Mouse (Mus musculus): ENCODE results near the gene Wnt4. TPM values are rescaled to one million over a fixed set of nuclear protein-coding genes. Genes with fewer than 3 reads are reported as not detected.

Gene Wnt4
- polyA plus RNA-seq, 1 experiment, result not detected

DNA sequence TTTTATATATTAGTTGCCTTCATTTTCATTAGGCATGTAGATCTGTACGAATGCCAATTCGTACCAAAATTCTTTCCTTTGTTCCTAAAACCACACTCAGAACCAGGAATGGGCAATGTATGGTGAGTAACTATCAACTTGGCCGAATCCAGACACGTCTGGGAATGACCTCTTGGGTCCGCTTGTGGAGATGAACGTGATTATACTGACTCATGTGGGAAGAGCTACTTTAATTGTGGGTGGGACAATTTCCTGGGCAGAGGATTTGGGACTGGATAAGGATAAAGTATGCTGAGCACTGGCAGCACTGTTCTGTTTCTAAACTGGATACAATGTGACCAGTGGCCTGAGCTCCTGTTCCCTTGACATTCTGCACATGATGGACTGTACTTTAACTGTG lies 47.6 kb downstream of the Wnt4 start:
- Histone ChIP-seq H3K4me1 (ENCODE audit: control insufficient read depth, insufficient read depth, low read length) (no peaks in the 10 kb centered on the region), H3K4me3 (ENCODE audit: insufficient read depth, low read length) (no peak overlapping the region), H3K27ac (ENCODE audit: insufficient read depth, low read depth, low read length) (no peak overlapping the region)
- TF ChIP-seq POLR2A (IDR thresholded peaks at IDR 0.05; ENCODE audit: borderline replicate concordance, low read depth, low read length) (no peak), CTCF (IDR thresholded peaks at IDR 0.05; ENCODE audit: low read depth, low read length) (no peak)

DNA sequence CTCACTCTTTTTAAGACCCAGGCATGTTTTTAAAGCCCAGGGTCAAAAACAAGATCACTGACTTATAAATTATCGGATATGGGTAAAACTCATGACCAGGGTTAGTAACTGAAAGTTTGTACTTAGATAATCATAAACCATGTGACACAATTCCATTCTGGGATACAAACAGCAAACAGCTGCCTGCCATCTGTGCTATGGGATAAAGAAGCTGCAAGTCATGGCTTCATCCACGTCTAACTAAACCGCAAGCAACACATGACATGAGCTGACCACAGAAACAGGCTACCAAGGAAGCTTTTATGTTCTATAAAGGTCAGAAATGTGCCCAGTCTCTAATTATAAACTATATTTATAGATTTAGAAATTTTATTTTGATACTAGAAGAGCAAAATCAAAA lies 49.2 kb downstream of the Wnt4 start:
- TF ChIP-seq CTCF (IDR thresholded peaks at IDR 0.05; ENCODE audit: low read depth, low read length), result no peak
- no peak for TF ChIP-seq POLR2A (IDR thresholded peaks at IDR 0.05; ENCODE audit: borderline replicate concordance, low read depth, low read length)
- Histone ChIP-seq H3K27ac (ENCODE audit: insufficient read depth, low read depth, low read length) (no peak overlapping the region), H3K4me3 (ENCODE audit: insufficient read depth, low read length) (no peak overlapping the region), H3K4me1 (ENCODE audit: control insufficient read depth, insufficient read depth, low read length) (no peaks in the 10 kb centered on the region; the same call in 1 of the 2 replicates)

DNA sequence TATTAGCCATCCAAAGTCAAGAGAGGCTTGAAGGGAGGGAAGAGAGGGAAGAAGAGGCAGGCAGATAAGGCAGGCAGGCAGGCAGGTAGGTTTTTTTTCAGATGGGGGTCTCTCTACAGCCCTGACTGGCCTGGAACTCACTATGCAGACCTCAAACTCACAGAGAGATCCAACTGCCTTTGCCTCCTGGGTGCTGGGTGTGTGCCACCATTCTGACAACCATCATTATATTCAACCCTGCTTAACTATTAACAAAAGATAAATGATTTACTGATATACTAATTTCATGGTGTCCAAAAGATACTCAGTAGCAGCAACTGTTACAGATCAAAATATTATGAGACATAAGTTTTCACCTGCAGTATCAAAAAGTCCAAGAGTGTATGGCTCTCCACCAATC lies 54.8 kb downstream of the Wnt4 start:
- H3K4me3 ChIP-seq (ENCODE audit: insufficient read depth, low read length), result no peak overlapping the region
- TF ChIP-seq CTCF (IDR thresholded peaks at IDR 0.05; ENCODE audit: low read depth, low read length), result no peak
- TF ChIP-seq POLR2A (IDR thresholded peaks at IDR 0.05; ENCODE audit: borderline replicate concordance, low read depth, low read length), result no peak
- no peak overlapping the region for H3K27ac ChIP-seq (ENCODE audit: insufficient read depth, low read depth, low read length)
- H3K4me1 ChIP-seq (ENCODE audit: control insufficient read depth, insufficient read depth, low read length), result peaks cover 13% of the 10 kb centered on the region

DNA sequence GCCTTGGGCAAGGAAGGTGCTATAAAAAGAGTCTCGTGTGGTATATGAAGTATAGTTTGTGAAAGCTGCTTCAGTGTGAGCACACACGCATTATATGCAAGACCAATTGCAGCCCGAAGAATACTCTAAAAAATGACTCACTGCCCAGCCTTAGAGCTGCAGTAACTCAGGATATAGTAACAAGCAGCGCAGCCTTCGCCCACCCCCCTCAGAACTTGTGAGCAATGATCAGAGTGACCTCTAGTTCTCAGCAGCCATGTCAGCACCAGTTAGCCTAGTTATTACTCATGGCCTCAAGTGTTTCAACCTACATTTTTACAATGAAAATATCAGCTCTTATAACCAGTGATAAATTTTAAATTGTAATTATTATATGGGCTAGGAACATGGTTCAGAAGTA lies 59.2 kb downstream of the Wnt4 start:
- no peak for TF ChIP-seq CTCF (IDR thresholded peaks at IDR 0.05; ENCODE audit: low read depth, low read length)
- TF ChIP-seq POLR2A (IDR thresholded peaks at IDR 0.05; ENCODE audit: borderline replicate concordance, low read depth, low read length), result no peak
- Histone ChIP-seq H3K4me3 (ENCODE audit: insufficient read depth, low read length) (no peak overlapping the region), H3K4me1 (ENCODE audit: control insufficient read depth, insufficient read depth, low read length) (peaks cover 41% of the 10 kb centered on the region), H3K27ac (ENCODE audit: insufficient read depth, low read depth, low read length) (no peak overlapping the region)

DNA sequence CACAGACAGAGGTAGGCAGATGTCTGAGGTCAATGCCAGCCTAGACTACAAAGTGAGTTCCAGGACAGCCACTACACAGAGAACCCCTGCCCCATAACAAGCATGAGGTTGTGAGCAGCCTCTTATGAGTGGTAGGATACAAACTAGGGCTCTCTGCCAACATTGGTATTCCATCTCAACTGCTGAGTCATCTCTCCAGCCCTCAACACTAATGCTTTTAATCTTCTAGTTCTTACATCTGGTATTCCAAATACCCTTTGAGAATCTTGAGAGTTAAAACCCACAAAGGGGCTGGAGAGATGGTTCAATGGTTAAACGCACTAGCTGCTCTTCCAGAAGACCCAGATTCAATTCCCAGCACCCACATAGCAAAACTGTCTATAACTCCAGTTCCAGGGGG lies 62.1 kb downstream of the Wnt4 start:
- TF ChIP-seq CTCF (IDR thresholded peaks at IDR 0.05; ENCODE audit: low read depth, low read length), result no peak
- TF ChIP-seq POLR2A (IDR thresholded peaks at IDR 0.05; ENCODE audit: borderline replicate concordance, low read depth, low read length), result no peak
- Histone ChIP-seq H3K4me3 (ENCODE audit: insufficient read depth, low read length) (no peak overlapping the region), H3K4me1 (ENCODE audit: control insufficient read depth, insufficient read depth, low read length) (peaks cover 46% of the 10 kb centered on the region), H3K27ac (ENCODE audit: insufficient read depth, low read depth, low read length) (no peak overlapping the region)

DNA sequence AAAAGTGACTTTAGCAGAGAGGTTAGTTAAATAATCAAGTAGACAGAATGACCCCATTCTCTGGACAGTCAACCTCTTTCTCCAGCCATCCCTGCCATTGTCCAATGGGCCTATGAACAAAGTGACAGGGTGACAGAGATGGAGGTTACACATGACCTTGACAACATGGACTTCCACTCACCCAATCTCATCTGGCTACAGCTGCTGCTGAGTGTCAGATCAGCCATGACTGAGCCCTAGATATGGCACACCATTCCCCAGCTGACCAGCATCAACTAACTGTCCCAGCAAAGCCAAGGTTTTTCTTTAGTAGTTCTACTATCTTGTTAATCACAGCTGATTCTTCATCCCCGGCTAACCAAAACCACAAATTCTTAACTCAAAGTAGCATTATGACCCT lies 65.5 kb downstream of the Wnt4 start:
- Histone ChIP-seq H3K4me3 (ENCODE audit: insufficient read depth, low read length) (no peak overlapping the region), H3K27ac (ENCODE audit: insufficient read depth, low read depth, low read length) (no peak overlapping the region), H3K4me1 (ENCODE audit: control insufficient read depth, insufficient read depth, low read length) (peaks cover 57% of the 10 kb centered on the region)
- no peak for TF ChIP-seq CTCF (IDR thresholded peaks at IDR 0.05; ENCODE audit: low read depth, low read length)

DNA sequence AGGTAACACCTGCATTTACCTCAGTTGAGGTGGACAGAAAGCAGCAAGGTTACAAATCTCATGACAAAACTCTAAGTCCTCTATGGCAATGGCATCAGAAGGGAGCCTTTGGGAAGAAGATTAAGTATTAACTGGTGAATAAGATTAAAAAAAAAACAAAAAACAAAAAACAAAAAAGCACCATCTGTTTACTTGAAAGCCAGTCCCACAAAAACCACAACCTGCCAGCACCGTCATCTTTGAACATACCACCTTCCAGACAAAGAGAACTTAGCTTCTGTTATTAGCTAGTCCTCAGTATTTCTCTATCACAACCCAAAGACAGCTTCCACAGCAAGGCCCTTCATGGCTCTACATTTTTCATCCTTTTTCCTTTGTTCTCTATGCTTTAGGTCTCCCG lies 67.8 kb downstream of the Wnt4 start:
- peak overlapping the region; percentile 49; the same call in 1 of the 2 replicates for H3K27ac ChIP-seq (ENCODE audit: insufficient read depth, low read depth, low read length)
- H3K4me1 ChIP-seq (ENCODE audit: control insufficient read depth, insufficient read depth, low read length), result peaks cover 50% of the 10 kb centered on the region
- TF ChIP-seq POLR2A (IDR thresholded peaks at IDR 0.05; ENCODE audit: borderline replicate concordance, low read depth, low read length), result no peak
- TF ChIP-seq CTCF (IDR thresholded peaks at IDR 0.05; ENCODE audit: low read depth, low read length), result no peak
- no peak overlapping the region for H3K4me3 ChIP-seq (ENCODE audit: insufficient read depth, low read length)

DNA sequence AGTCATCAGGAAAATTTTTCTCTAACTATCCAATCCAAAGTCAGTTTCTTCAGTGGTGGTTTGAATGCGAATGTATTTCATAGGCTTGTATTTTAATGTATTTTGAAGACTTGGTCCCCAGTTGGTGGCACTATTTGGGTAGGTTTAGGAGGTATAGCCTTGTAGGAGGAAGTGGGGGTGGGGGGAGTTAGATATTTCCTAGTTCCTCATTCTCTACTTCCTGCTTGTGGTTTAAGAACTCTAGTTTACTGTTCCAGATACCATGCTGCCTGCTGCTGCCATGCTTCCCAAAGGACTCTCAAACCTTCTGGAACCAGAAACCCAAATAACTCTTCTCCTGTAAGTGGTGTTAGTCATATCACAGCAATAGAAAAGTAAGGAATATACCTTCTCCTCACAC lies 68.5 kb downstream of the Wnt4 start:
- H3K4me3 ChIP-seq (ENCODE audit: insufficient read depth, low read length), result no peak overlapping the region
- H3K4me1 ChIP-seq (ENCODE audit: control insufficient read depth, insufficient read depth, low read length), result peaks cover 50% of the 10 kb centered on the region
- peak overlapping the region; percentile 61 for H3K27ac ChIP-seq (ENCODE audit: insufficient read depth, low read depth, low read length)
- no peak for TF ChIP-seq POLR2A (IDR thresholded peaks at IDR 0.05; ENCODE audit: borderline replicate concordance, low read depth, low read length)
- no peak for TF ChIP-seq CTCF (IDR thresholded peaks at IDR 0.05; ENCODE audit: low read depth, low read length)

Other genes starting within 250 kb of the Wnt4 start
- gene Zbtb40, start 228.7 kb upstream of the Wnt4 start, polyA plus RNA-seq (2012; ENCODE audit: insufficient read depth, insufficient read length, missing spikeins), result 4.8 and 6.3 TPM in 2 replicates
- 937 and 962 TPM in 2 replicates for gene Cdc42, start 80.2 kb downstream of the Wnt4 start, polyA plus RNA-seq (2012; ENCODE audit: insufficient read depth, insufficient read length, missing spikeins)
- gene Cela3a, start 132.3 kb downstream of the Wnt4 start, polyA plus RNA-seq (2012; ENCODE audit: insufficient read depth, insufficient read length, missing spikeins), result not detected in 2 replicates
- gene Cela3b, start 153.1 kb downstream of the Wnt4 start, polyA plus RNA-seq (2012; ENCODE audit: insufficient read depth, insufficient read length, missing spikeins), result not detected in 2 replicates
- gene 1700013G24Rik, start 175.8 kb downstream of the Wnt4 start, polyA plus RNA-seq (2012; ENCODE audit: insufficient read depth, insufficient read length, missing spikeins), result not detected in 2 replicates
- gene Hspg2, start 191.3 kb downstream of the Wnt4 start, polyA plus RNA-seq (2012; ENCODE audit: insufficient read depth, insufficient read length, missing spikeins), result 1.5 and 1.9 TPM in 2 replicates

Data from bone marrow macrophage, adult 2 months (primary cell).